Mouse (Mus musculus): ENCODE measurements around the gene Lamb2.
A peak's percentile ranks its signal among the peaks of the same experiment; 100 is the strongest.

Gene Lamb2

DNA sequence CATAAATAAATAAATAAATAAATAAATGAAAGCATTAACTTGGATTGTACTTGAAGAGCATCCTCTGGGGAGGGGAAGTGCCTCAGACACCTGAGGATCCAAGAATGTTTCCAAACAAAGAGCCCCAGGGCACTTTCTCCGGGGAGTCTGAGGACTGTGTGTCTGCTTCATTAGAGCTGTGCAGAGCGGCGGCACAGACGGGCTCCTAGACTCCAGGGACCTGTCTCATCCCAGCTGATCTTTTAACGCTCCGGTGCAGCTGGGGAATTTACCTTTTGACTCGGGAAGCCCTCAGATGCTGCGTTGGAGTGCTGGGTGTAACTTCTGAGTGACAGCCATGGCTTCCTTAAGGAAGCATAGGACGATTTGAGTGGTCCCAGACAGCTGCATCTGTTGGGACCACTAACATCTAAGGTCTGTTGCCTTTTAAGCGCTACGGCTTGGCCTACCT is 18.3 kb upstream of the Lamb2 start, which contains the start of gene Klhdc8b:
TSS of gene Klhdc8b (minus strand) at position 401 of the 451 bp plus-strand sequence.
- DNase-seq (ENCODE audit: extremely low spot score, low read depth, low spot score) = no peak

DNA sequence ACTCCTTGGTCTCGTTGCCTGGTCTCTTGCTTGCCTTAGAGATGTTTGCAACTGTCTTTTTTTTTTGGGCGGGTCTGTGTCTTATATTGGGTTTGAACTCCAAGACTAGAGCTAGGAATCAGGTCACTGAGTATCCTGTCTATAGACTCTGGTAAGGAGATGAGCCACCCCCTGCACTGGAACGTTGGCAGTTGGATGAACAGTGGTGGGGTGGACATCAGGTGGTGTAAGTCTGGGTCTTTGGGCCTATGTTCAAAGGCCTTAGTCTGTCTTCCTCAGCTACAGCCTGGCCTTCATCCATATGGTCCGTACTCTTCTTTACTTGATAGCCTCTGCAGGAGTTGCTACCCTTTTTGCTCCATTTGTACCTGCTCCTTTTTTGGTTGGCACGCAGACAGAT is 17.9 kb upstream of the Lamb2 start:
- no peak for DNase-seq (ENCODE audit: extremely low spot score, low read depth, low spot score)

DNA sequence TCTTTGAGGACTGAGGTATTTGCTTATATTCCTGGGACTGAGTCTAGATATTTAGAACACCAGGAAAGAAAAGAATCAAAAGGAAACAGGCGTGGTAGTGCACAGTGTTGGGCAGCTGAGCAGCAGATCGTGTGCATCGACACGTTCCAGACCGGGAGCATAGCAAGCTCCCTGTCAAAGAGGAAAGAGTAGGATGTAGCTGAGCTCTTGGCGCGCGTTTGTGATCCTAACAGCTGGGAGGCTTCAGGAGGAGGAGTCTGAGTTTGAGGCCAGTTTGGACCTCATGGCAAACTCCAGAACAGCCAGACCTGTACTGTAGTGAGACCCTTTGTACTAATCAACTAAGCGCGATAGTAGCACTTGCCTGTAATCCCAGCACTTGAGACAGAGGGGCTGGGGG is 17.3 kb upstream of the Lamb2 start:
- DNase-seq (ENCODE audit: extremely low spot score, low read depth, low spot score) = no peak

DNA sequence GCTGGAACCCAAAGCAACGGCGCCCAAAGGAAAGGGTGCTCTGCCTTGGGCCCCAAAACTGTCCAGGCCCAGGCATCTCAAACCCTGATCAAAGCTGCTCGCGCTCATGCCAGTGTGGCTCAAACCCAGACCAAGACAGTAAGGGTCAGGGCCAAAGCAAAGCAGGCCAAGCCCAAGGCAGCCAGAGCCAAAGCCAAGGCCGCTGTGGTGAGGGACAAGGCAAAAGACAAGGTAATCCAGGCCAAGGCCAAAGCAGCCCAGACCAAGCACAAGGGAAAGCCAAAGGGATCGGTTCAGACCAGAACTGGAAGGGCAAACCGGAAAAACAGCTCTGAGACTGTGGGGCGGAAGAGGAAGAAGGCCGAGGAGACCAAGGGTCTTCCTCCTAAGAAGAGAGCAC is 15.8 kb upstream of the Lamb2 start:
- no peak for DNase-seq (ENCODE audit: extremely low spot score, low read depth, low spot score)

DNA sequence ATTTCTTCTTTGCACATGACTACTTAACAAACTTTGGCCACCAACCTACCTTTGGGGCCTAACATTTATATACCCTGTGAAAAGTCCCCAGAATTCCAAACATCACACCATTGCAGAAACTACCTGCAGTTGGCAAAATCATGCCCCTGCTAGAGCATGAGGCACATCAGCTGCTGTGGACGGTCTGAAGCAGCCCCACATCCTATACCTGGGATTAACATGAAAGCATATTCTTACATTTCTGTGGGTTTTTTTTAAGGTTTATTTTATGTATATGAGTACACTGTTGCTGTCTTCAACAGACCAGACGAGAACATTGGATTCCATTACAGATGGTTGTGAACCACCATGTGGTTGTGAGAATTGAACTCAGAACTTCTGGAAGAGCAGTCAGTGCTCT is 13.3 kb upstream of the Lamb2 start:
- no peak for DNase-seq (ENCODE audit: extremely low spot score, low read depth, low spot score)

DNA sequence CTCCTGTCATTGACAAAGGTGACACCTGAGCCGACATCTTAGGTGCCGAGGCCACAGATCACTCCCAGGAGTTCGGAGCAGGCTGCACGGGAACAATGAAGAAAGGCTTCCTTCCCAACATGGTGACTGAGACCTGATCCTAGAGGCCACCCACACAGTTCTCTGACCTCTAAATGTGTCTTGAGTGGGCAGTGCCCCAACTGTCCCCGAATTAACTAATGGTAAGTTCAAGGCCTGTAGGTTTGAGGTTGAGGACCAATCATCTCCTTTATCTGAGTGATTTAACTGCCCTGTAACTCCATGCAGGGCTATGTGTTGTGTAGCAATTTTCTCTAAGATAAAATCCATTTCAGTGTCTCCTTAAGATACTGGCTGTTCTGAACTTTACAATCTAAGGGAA is 10.1 kb upstream of the Lamb2 start:
- no peak for DNase-seq (ENCODE audit: extremely low spot score, low read depth, low spot score)

DNA sequence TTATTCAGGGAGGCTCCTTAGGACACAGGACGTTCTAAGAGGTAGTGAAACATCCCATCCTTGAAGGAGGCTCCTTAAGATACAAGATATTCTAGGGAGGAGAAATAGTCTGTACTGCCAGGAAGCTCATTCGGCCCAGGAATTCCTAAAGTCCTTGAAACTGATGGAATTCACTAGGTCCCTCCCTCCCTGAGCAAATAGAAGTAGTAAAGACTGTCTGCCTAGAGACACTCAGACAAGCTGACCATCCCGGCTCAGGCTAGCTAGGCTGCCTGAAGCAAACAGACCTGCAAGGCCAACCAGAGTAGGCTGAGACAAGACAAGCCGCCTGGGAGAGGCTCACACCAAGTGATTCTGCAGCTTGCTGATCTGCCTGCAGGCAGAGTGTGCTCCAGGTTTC is 9.7 kb upstream of the Lamb2 start:
- no peak for DNase-seq (ENCODE audit: extremely low spot score, low read depth, low spot score)

DNA sequence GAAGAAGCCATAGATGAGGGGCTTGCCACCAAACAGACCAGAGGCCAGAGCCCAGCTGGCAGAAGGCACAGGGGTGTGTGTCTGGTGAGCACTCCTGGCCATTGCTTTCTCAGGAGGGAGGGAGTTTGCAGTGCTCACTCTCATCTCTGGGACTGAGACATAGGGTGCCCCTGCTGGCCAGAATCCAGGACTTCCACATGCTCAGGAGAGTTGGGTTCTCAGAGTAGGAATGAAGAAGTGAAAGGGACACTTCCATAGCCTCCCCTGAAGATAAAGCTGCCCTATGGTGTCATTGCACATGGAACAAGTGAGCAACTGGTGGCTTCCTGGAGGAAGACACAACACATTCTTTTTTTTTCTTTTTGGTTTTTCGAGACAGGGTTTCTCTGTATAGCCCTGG is 5.0 kb upstream of the Lamb2 start:
- no peak for DNase-seq (ENCODE audit: extremely low spot score, low read depth, low spot score)

DNA sequence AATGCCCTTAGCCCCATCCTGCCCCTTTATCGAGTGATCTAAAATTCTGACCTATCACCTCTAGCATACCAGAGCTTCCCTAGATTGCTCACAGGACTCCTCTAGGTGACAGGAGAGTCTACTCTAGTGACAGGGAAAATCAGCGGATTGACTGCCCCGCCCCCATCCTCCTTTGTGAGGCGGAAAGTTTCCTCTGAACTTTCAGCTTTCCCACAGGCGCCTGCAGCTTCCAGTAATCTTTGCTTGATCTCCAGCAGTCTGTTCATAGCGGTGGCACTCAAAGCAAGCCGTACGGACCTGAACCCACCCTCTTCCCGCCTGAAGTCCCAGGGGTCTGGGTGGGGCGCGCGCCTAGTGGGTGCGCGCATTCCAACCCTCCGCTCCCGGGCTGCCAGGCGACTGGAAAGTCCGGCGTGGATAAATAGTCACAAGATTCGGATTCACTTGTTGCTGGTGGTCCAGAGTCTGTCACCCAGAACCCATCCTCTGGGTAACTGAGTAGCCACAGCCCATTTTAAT is 839 bp upstream of the Lamb2 start:
- peak; percentile 68 for DNase-seq (ENCODE audit: extremely low spot score, low read depth, low spot score)

DNA sequence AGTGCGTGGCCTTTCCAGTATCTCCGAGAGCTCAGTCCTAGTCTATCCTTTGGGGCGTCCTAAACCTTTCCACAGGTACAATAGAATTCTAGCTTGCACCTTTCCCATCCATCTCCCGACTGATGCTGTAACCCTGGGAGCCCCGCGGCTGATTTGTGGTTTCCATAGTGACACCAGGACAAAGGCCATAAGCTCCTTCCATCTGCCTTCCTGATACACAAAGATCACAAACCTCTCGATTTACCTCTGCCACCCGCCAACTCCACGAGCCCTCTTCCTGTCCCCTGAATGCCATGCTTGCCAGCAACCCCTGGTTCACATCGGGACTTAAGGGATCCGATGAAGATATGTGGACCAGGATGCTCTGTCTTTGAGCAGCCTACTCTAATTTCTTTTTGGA is 295 bp upstream of the Lamb2 start:
- DNase-seq (ENCODE audit: extremely low spot score, low read depth, low spot score) = no peak

DNA sequence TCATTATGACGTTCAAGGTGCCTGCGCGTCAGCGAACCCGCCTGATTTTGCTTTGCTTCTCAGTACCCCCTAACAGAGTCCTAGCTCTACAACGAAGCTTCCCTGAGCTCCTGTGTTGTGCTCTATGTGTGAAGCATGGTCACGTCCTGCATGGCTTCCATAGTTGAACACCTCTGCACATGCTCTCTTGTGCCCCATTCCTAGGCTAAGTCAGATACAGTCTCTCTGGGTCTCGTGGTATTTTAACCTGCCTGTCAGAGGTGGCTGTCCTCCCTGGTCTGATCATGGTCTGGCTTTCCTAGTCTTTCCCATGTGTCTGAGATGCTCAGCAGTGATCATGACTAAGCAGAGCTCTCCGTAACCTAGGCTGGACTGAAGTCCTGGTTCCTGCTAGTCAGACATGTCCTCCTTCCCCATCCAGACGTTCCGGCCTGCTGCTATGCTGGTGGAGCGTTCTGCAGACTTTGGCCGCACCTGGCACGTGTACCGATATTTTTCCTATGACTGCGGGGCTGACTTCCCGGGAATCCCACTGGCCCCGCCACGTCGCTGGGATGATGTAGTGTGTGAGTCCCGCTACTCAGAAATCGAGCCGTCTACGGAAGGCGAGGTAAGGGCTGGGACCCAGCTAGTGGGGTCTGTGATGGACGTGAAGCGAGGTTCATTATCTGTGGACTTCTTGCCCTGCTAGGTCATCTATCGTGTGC is 1.4 kb downstream of the Lamb2 start:
- no peak for DNase-seq (ENCODE audit: extremely low spot score, low read depth, low spot score)

DNA sequence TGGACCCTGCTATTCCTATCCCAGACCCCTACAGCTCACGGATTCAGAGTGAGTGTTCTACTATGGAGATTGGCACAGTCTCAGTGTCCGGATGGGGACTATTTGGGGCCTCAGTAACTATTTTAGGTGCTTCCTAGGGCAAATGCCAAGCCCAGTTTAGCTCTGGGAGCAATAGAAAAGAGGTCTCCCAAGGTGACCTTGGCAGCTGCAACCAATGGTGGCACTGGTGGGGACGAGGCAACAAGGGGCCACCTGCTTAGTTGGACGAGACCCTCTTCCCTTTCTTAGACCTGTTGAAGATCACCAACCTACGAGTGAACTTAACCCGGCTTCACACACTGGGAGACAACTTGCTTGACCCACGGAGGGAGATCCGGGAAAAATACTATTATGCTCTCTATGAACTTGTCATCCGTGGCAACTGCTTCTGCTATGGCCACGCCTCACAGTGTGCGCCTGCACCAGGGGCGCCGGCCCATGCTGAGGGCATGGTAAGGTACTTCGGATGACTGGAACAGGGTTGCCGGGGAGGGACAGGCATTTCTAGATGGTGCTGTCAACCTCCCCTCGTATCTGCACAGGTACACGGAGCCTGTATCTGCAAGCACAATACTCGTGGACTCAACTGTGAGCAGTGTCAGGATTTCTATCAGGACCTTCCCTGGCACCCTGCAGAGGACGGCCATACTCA is 2.1 kb downstream of the Lamb2 start:
- DNase-seq (ENCODE audit: extremely low spot score, low read depth, low spot score) = no peak

DNA sequence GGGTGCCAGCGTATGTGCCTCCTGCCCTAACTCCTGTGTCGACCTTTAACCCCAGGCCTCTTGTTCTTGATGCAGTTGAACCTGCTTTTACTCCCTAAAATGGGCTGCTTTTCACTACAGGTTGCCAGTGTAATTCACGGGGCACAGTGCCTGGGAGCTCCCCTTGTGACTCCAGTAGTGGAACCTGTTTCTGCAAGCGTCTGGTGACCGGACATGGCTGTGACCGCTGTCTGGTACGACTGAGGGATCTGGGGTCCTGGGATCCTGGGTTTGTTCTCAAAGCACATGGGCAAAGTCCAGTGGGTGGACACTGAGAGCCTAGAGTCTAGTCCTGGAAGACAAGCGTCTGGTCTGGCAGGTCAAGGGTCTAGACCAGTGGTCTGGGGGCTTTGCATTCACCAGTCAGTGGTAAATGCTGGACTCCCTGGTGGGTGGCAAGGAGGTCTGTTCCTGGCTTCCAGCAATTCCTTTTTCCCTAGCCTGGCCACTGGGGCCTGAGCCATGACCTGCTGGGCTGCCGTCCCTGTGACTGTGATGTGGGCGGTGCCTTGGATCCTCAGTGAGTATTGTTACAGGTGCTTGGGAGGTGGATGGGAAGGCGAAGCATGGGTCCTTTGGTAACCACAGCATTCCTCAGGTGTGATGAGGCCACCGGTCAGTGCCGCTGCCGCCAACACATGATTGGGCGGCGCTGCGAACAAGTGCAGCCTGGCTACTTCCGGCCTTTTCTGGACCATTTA is 3.7 kb downstream of the Lamb2 start:
- no peak for DNase-seq (ENCODE audit: extremely low spot score, low read depth, low spot score)

DNA sequence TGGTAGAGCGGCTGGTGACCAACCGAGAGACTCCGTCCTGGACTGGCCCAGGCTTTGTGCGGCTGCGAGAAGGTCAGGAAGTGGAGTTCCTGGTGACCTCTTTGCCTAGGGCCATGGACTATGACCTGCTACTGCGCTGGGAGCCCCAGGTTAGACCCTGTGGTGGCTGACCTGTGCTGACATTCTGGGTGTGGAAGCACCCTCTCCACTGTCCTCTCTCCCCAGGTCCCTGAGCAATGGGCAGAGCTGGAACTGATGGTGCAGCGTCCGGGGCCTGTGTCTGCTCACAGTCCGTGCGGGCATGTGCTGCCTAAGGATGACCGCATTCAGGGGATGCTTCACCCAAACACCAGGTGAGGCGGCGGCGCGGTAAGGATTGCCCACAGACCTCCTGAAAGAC is 4.5 kb downstream of the Lamb2 start:
- DNase-seq (ENCODE audit: extremely low spot score, low read depth, low spot score) = no peak

DNA sequence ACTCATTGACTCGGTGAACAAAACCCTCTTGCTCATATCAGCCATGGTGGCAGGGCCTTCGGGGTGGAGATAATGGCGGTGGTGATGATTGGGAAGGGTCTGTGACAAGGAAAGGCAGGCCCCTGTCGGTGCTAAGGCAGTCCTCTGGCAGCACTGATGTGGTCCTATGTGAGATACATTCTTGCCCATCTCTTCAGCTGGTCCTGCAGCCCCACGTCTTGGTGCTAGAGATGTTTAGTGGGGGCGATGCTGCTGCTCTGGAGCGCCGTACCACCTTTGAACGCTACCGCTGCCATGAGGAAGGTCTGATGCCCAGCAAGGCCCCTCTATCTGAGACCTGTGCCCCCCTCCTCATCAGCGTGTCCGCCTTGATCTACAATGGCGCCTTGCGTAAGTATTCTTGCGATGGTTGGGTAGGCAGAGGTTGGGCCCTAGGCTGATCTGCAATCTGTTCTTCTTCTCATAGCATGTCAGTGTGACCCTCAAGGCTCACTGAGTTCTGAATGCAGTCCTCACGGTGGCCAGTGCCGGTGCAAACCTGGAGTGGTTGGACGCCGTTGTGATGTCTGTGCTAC is 5.9 kb downstream of the Lamb2 start:
- DNase-seq (ENCODE audit: extremely low spot score, low read depth, low spot score) = no peak

DNA sequence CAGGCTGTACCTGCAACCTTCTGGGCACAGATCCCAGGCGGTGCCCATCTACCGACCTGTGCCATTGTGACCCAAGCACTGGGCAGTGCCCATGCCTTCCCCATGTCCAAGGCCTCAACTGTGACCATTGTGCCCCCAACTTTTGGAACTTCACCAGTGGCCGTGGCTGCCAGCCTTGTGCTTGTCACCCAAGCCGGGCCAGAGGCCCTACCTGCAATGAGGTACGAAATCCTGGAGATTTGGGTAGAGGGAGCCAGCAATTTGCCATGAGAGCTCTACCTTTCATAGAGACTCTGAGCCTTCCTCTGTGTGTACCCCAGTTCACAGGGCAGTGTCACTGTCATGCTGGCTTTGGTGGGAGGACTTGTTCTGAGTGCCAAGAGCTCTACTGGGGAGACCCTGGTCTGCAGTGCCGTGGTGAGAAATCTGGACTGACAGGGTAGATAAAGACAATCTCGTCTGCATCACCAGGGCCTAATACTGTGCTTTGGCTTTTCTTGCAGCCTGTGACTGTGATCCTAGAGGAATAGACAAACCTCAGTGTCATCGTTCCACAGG is 7.5 kb downstream of the Lamb2 start:
- no peak for DNase-seq (ENCODE audit: extremely low spot score, low read depth, low spot score)

DNA sequence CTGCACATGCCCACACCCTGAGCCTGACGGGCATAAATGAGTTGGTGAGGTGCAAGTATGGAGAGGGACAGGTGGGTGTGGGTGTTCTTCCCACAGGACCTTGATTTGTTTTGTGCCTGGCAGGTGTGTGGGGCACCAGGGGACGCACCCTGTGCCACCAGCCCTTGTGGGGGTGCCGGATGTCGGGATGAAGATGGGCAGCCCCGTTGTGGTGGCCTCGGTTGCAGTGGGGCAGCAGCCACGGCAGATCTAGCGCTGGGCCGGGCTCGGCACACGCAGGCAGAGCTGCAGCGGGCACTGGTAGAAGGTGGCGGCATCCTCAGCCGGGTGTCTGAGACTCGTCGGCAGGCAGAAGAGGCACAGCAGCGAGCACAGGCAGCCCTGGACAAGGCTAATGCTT is 8.9 kb downstream of the Lamb2 start:
- DNase-seq (ENCODE audit: extremely low spot score, low read depth, low spot score) = no peak

DNA sequence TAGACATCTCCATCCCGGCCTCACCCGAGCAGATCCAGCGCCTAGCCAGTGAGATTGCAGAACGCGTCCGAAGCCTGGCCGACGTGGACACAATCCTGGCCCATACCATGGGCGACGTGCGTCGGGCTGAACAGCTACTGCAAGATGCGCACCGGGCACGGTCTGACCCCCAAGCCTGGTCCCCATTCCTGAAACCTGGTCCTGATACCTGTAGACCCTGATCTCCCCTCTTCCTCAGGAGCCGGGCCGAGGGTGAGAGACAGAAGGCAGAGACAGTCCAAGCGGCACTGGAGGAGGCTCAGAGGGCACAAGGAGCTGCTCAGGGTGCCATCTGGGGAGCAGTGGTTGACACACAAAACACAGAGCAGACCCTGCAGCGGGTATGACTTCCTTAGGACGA is 9.7 kb downstream of the Lamb2 start:
- no peak for DNase-seq (ENCODE audit: extremely low spot score, low read depth, low spot score)

DNA sequence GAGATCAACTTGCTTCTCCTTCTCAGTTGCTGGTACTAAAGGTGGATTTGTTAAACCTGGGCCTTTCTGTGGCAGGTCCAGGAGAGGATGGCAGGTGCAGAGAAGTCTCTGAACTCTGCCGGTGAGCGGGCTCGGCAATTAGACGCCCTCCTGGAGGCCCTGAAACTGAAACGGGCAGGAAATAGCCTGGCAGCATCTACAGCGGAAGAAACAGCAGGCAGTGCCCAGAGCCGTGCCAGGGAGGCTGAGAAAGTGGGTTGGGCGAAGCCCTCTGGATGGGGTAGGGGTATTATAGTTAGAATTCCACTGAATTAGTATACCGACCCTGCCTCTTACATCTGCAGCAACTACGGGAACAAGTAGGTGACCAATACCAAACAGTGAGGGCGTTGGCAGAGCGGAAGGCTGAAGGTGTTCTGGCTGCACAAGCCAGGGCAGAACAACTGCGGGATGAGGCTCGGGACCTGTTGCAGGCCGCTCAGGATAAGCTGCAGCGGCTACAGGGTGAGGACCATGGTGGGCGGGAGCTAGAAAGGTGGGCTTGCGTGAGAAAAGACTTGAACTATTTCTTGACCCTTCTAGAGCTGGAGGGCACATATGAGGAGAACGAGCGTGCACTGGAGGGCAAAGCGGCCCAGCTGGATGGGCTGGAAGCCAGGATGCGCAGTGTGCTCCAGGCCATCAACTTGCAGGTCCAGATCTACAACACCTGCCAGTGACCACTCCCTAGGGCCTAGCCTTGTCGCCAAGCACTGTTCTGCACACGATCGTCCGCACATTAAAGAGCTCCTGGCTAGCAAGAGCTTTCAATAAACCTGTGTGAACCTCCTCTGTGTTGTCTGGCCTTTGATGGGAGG is 10.4 kb downstream of the Lamb2 start:
- DNase-seq (ENCODE audit: extremely low spot score, low read depth, low spot score) = no peak

DNA sequence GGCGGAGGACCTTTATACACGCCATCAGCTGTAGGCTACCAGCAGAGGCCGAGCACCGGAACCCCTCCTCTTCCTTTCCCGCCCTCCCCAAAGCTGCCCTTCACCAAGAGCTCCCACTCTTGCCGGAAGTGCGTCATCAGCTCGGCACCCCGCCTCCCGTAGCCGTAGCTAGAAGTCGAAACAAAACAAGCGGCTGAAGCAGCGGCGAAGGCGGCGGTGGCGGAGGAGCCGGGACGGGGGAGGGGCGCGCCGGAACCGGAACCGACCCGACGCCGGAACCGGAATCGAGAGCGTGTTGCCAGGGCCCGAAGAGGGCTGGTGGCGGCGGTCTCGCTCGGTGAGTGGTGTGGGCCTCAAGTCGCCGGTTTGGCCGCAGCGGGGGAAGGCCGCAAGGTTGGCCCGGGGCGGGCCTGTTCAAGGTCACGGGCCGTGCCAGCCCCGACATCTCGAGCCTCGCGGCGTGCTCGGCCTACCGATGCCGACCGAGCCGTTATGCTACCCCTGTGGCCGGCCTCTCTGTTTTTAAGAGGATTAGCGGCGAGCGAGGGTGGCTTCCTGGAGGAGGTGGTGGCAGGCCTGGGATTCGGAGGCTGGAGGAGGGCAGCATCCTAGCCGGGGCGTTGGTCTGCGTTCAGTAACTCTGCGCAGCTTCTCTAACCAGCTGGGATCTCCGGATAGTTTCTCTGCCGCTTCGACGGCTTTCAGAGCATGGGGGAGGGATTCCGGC is 11.2 kb downstream of the Lamb2 start, which contains the start of gene Usp19:
TSS of gene Usp19 (plus strand) at position 44 of the 727 bp plus-strand sequence.
- peak; percentile 76 for DNase-seq (ENCODE audit: extremely low spot score, low read depth, low spot score)

Data from hindlimb bud, embryonic 11.5 days (tissue).